Mouse (Mus musculus) lung, embryonic 16.5 days (tissue): ENCODE results near the gene Nrarp. TPM values are rescaled to one million over a fixed set of nuclear protein-coding genes. Genes with fewer than 3 reads are reported as not detected.

Source experiments
- ATAC-seq: fragments of 200-750 bp; cut with Nextera tagmentation; 2 replicates; pipeline ENCODE4 v1.8.0; 2017; ENCODE audit warnings: low read depth, mild to moderate bottlenecking, moderate library complexity
- H3K27ac ChIP-seq: fragments of 300-500 bp; sonication (generic); 2 replicates; pipeline ENCODE4 v1.5.1; 2014; ENCODE audit warnings: mild to moderate bottlenecking, control low read depth, low read length
- H3K27me3 ChIP-seq: fragments of 300-500 bp; sonication (generic); 2 replicates; pipeline ENCODE4 v1.6.1; 2014; ENCODE audit warnings: low read depth, low read length, mixed read lengths; ENCODE audit not compliant: control insufficient read depth, insufficient read depth
- H3K36me3 ChIP-seq: fragments of 300-500 bp; sonication (generic); 2 replicates; pipeline ENCODE4 v1.6.1; 2014; ENCODE audit warnings: low read length; ENCODE audit not compliant: control insufficient read depth, insufficient read depth
- H3K4me1 ChIP-seq: fragments of 300-500 bp; sonication (generic); replicated peaks from 2 replicates; pipeline ENCODE4 v1.6.1; 2014; ENCODE audit warnings: low read length, mixed read lengths; ENCODE audit not compliant: control insufficient read depth, insufficient read depth
- H3K4me2 ChIP-seq: fragments of 300-500 bp; sonication (generic); 2 replicates; pipeline ENCODE4 v1.6.1; 2014; ENCODE audit warnings: low read depth, low read length, control low read depth
- H3K4me3 ChIP-seq: fragments of 300-500 bp; sonication (generic); 2 replicates; pipeline ENCODE4 v1.5.1; 2014; ENCODE audit warnings: mild to moderate bottlenecking, low read length, control low read depth
- H3K9ac ChIP-seq: fragments of 300-500 bp; sonication (generic); 2 replicates; pipeline ENCODE4 v1.6.1; 2014; ENCODE audit warnings: low read length, control low read depth
- H3K9me3 ChIP-seq: fragments of 300-500 bp; sonication (generic); 2 replicates; pipeline ENCODE4 v1.6.1; 2016; ENCODE audit warnings: low read length; ENCODE audit not compliant: control insufficient read depth
- WGBS: fragments of 180-500 bp; shearing (Covaris S2); extraction: QIAGEN DNeasy Blood & Tissue Kit; methylation state at CpG from one replicate; pipeline ENCODE4 v1.1.7; 2014; 5-methylcytosine and 5-hydroxymethylcytosine counted together
- polyA plus RNA-seq: library from polyadenylated mRNA; unstranded; fragments of >200 nt; fragmentation: Nextera tagmentation; extraction: Ambion mirVana; gene quantifications from 2 replicates; pipeline ENCODE4 v1.2.1, GENCODE M21; 2015

Gene Nrarp
- 9.8 and 10.0 TPM in 2 replicates for polyA plus RNA-seq

GRCm38 (mm10) chr2:25180478-25180903 is at the start of gene Nrarp:
Nrarp (plus strand) TSS chr2:25180758.
- ATAC-seq, result peak; percentile 92
- peak within 1 kb of the TSS; percentile 83 for H3K27ac ChIP-seq
- WGBS, result under 1% methylated on average over 35 of the region's 35 CpGs
- peak within 1 kb of the TSS; percentile 63 for H3K4me3 ChIP-seq
- H3K27me3 ChIP-seq, result peaks cover 26% of the 10 kb centered on the region
- no peaks in the 10 kb centered on the region for H3K9me3 ChIP-seq
- H3K36me3 ChIP-seq, result no peaks in the 10 kb centered on the region
- peak within 1 kb of the TSS; percentile 87 for H3K4me2 ChIP-seq
- peak within 1 kb of the TSS; percentile 77 for H3K9ac ChIP-seq
- H3K4me1 ChIP-seq, result peaks cover 28% of the 10 kb centered on the region

- no peaks in the 10 kb centered on the region for H3K27me3 ChIP-seq
- H3K4me3 ChIP-seq, result no peak overlapping the region
- no peak overlapping the region for H3K27ac ChIP-seq
- peaks cover 5% of the 10 kb centered on the region; the same call in 1 of the 2 replicates for H3K4me1 ChIP-seq
- H3K4me2 ChIP-seq, result no peak overlapping the region
- H3K36me3 ChIP-seq, result no peaks in the 10 kb centered on the region
- ATAC-seq, result no peak
- H3K9me3 ChIP-seq, result no peaks in the 10 kb centered on the region
- WGBS, result 73% methylated on average over 9 of the region's 9 CpGs
- no peak overlapping the region for H3K9ac ChIP-seq
Observed at GRCm38 (mm10) chr2:25131601-25132000, 49.0 kb upstream of the Nrarp start.

- no peak overlapping the region for H3K27ac ChIP-seq
- H3K9me3 ChIP-seq, result 0 out of 2 replicates have a peak, but pooled peaks cover 4% of the 10 kb centered on the region
- no peak overlapping the region for H3K9ac ChIP-seq
- WGBS, result 55% methylated on average over 6 of the region's 6 CpGs
- no peak overlapping the region for H3K4me3 ChIP-seq
- H3K27me3 ChIP-seq, result no peaks in the 10 kb centered on the region
- no peak for ATAC-seq
- H3K36me3 ChIP-seq, result no peaks in the 10 kb centered on the region
- H3K4me2 ChIP-seq, result no peak overlapping the region
- no peaks in the 10 kb centered on the region for H3K4me1 ChIP-seq
Observed at GRCm38 (mm10) chr2:25137832-25138231, 42.7 kb upstream of the Nrarp start.

GRCm38 (mm10) chr2:25141185-25141584 is 39.4 kb upstream of the Nrarp start:
- H3K9me3 ChIP-seq, result 0 out of 2 replicates have a peak, but pooled peaks cover 4% of the 10 kb centered on the region
- no peak overlapping the region for H3K27ac ChIP-seq
- no peaks in the 10 kb centered on the region for H3K36me3 ChIP-seq
- H3K4me2 ChIP-seq, result no peak overlapping the region
- H3K9ac ChIP-seq, result no peak overlapping the region
- ATAC-seq, result no peak
- 51% methylated on average over 4 of the region's 4 CpGs for WGBS
- no peaks in the 10 kb centered on the region for H3K27me3 ChIP-seq
- H3K4me1 ChIP-seq, result no peaks in the 10 kb centered on the region
- no peak overlapping the region for H3K4me3 ChIP-seq

DNA sequence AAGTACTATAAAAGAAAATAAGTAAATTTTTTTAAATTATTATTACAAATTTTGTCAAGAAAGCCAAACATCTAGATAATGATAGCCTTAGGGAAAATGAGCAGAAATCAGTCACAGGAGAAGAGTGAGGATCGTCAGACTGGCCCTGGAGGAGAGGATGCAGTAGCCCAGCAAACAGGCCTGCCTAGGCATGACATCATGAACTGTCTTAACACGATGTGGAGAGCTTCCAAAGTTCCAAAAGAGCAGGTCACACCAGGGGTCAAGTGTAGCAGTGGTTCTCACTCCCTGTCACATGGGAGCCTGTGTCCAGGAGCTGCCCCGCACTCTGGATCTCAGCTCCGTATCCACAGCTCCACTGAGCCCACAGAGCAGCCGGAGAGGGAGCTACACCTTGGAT is 38.6 kb upstream of the Nrarp start:
- H3K27ac ChIP-seq, result no peak overlapping the region
- H3K9me3 ChIP-seq, result 0 out of 2 replicates have a peak, but pooled peaks cover 4% of the 10 kb centered on the region
- no peaks in the 10 kb centered on the region for H3K27me3 ChIP-seq
- no peaks in the 10 kb centered on the region for H3K4me1 ChIP-seq
- WGBS, result 77% methylated on average over 5 of the region's 5 CpGs
- no peak overlapping the region for H3K4me2 ChIP-seq
- H3K4me3 ChIP-seq, result no peak overlapping the region
- no peak overlapping the region for H3K9ac ChIP-seq
- ATAC-seq, result no peak
- H3K36me3 ChIP-seq, result no peaks in the 10 kb centered on the region

- no peaks in the 10 kb centered on the region for H3K36me3 ChIP-seq
- no peaks in the 10 kb centered on the region for H3K4me1 ChIP-seq
- H3K9me3 ChIP-seq, result 0 out of 2 replicates have a peak, but pooled peaks cover 4% of the 10 kb centered on the region
- H3K9ac ChIP-seq, result no peak overlapping the region
- H3K27ac ChIP-seq, result peak overlapping the region; percentile 56; the same call in 1 of the 2 replicates
- no peaks in the 10 kb centered on the region for H3K27me3 ChIP-seq
- no peak overlapping the region for H3K4me3 ChIP-seq
- H3K4me2 ChIP-seq, result no peak overlapping the region
- ATAC-seq, result peak; percentile 78
- WGBS, result 57% methylated on average over 6 of the region's 6 CpGs
Observed at GRCm38 (mm10) chr2:25145346-25145745, 35.2 kb upstream of the Nrarp start.

DNA sequence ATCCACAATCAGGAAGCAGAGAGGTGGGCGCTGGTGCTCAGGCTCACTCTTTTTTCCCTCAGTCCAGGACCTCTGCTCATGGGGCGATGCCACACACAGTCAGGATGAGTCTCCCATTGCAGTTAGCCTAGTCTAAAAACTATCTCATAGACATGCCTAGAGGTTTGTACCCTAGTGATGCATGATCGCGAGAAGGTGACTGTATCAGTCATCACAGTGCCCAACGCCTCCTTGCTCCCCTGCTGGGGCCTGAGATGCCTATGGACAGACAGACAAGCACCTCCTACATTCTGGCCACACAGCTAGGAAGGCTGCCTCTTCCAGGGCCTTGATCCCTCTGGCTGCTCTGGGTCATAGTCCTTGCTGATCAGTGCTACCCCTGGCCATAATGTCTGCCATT is 33.2 kb upstream of the Nrarp start:
- no peak overlapping the region for H3K4me3 ChIP-seq
- H3K4me2 ChIP-seq, result no peak overlapping the region
- no peak for ATAC-seq
- no peaks in the 10 kb centered on the region for H3K4me1 ChIP-seq
- no peak overlapping the region for H3K9ac ChIP-seq
- 82% methylated on average over 5 of the region's 5 CpGs for WGBS
- H3K9me3 ChIP-seq, result no peaks in the 10 kb centered on the region
- no peak overlapping the region for H3K27ac ChIP-seq
- no peaks in the 10 kb centered on the region for H3K27me3 ChIP-seq
- no peaks in the 10 kb centered on the region for H3K36me3 ChIP-seq

DNA sequence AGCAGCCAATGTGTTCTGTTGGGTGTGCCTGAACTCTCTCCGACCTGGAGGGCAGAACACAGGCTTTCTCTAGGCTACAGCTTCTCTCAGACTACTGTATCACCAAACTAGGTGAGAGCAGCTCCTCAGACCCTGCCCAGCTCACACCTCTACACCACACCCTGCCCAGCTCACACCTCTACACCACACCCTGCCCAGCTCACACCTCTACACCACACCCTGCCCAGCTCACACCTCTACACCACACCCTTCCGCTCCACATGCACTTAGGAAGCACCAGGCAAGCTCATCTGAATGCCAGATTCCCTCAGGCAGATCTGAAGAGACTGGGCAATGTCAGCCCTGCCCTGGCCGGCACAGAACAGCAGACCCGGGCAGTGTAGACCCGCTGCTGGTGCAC is 32.7 kb upstream of the Nrarp start:
- no peak overlapping the region for H3K27ac ChIP-seq
- 69% methylated on average over 5 of the region's 5 CpGs for WGBS
- ATAC-seq, result no peak
- H3K36me3 ChIP-seq, result no peaks in the 10 kb centered on the region
- no peak overlapping the region for H3K4me3 ChIP-seq
- no peak overlapping the region for H3K4me2 ChIP-seq
- H3K4me1 ChIP-seq, result no peaks in the 10 kb centered on the region
- H3K27me3 ChIP-seq, result no peaks in the 10 kb centered on the region
- H3K9me3 ChIP-seq, result no peaks in the 10 kb centered on the region
- no peak overlapping the region for H3K9ac ChIP-seq

DNA sequence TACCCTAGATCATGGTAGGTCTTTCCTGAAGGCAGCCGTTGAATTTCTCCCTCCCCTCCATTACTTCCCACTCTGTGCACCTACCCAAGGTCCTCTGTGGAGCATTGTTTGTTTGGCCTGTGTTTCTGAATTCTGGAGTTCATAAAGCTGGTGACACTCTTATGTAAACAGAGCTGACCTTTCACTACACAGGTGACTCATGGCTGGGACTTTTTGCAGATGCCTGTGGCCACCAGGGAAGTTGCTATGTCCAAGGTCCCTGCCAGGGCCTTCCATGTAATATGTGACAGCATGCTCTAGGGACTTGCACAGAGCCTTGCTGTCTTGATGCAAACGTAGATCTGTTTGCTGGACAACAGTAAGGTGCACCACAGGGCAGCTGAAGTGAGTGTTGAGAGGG is 30.9 kb upstream of the Nrarp start:
- H3K4me2 ChIP-seq, result no peak overlapping the region
- H3K9ac ChIP-seq, result no peak overlapping the region
- H3K36me3 ChIP-seq, result no peaks in the 10 kb centered on the region
- no peaks in the 10 kb centered on the region for H3K27me3 ChIP-seq
- no peaks in the 10 kb centered on the region for H3K4me1 ChIP-seq
- WGBS, result 53% methylated on average over 2 of the region's 2 CpGs
- no peak overlapping the region for H3K27ac ChIP-seq
- H3K4me3 ChIP-seq, result no peak overlapping the region
- H3K9me3 ChIP-seq, result no peaks in the 10 kb centered on the region
- ATAC-seq, result no peak
